Mouse (Mus musculus): ENCODE measurements around the gene Ergic3. TPM values are rescaled to one million over a fixed set of nuclear protein-coding genes. Genes with fewer than 3 reads are reported as not detected.

Gene Ergic3
- total RNA-seq (2015; ENCODE audit: low replicate concordance) (52.0 and 98.0 TPM in 2 replicates), total RNA-seq (2017; ENCODE audit: low replicate concordance) (11.4 and 17.8 TPM in 2 replicates)

GRCm38 (mm10) chr2:156007888-156008532 is at the start of gene Ergic3, which contains the start of gene 6430550D23Rik:
TSS of gene Ergic3 (plus strand) at chr2:156008045.
TSS of gene 6430550D23Rik (minus strand) at chr2:156007977.
- peak; percentile 98 for ATAC-seq (replicated peaks; ENCODE audit: low FRiP score, poor library complexity, severe bottlenecking)

GRCm38 (mm10) chr2:155959981-155960380 is 47.9 kb upstream of the Ergic3 start:
- no peak for ATAC-seq (replicated peaks; ENCODE audit: low FRiP score, poor library complexity, severe bottlenecking)

- ATAC-seq (replicated peaks; ENCODE audit: low FRiP score, poor library complexity, severe bottlenecking) = no peak
These were observed 46.0 kb upstream of the Ergic3 start for GRCm38 (mm10) chr2:155961862-155962261.

GRCm38 (mm10) chr2:155962991-155963390 is 44.9 kb upstream of the Ergic3 start:
- ATAC-seq (replicated peaks; ENCODE audit: low FRiP score, poor library complexity, severe bottlenecking) = no peak

GRCm38 (mm10) chr2:155973348-155973747 is 34.5 kb upstream of the Ergic3 start:
- ATAC-seq (replicated peaks; ENCODE audit: low FRiP score, poor library complexity, severe bottlenecking) = no peak

- ATAC-seq (replicated peaks; ENCODE audit: low FRiP score, poor library complexity, severe bottlenecking) = no peak
These were observed 33.6 kb upstream of the Ergic3 start for GRCm38 (mm10) chr2:155974087-155974731.

GRCm38 (mm10) chr2:155979328-155979991 is 28.4 kb upstream of the Ergic3 start:
- ATAC-seq (replicated peaks; ENCODE audit: low FRiP score, poor library complexity, severe bottlenecking) = no peak

GRCm38 (mm10) chr2:155985776-155986175 is 22.1 kb upstream of the Ergic3 start:
- no peak for ATAC-seq (replicated peaks; ENCODE audit: low FRiP score, poor library complexity, severe bottlenecking)

GRCm38 (mm10) chr2:155987131-155987530 is 20.7 kb upstream of the Ergic3 start:
- no peak for ATAC-seq (replicated peaks; ENCODE audit: low FRiP score, poor library complexity, severe bottlenecking)

DNA sequence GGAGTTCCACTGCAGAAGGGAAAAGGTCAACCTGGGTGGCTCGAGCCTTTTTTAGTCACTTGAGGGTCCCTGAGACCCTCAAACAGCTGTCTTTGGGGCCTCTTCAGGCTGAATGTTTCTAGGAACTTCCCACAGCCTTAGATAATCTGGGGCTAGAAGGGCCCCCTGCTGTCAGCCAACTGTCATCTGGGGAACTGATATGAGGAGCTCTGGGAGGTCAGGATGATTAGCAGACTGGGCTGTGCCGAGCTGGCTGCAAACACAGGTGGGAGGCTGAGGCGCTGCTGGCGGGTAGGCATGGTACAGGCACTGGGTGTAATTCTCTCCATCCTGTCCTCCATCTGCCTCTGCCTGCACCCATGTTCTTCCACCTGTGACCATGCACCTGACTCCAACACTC is 18.8 kb upstream of the Ergic3 start:
- peak; percentile 74 for ATAC-seq (replicated peaks; ENCODE audit: low FRiP score, poor library complexity, severe bottlenecking)

GRCm38 (mm10) chr2:155991151-155991550 is 16.7 kb upstream of the Ergic3 start:
- no peak for ATAC-seq (replicated peaks; ENCODE audit: low FRiP score, poor library complexity, severe bottlenecking)

DNA sequence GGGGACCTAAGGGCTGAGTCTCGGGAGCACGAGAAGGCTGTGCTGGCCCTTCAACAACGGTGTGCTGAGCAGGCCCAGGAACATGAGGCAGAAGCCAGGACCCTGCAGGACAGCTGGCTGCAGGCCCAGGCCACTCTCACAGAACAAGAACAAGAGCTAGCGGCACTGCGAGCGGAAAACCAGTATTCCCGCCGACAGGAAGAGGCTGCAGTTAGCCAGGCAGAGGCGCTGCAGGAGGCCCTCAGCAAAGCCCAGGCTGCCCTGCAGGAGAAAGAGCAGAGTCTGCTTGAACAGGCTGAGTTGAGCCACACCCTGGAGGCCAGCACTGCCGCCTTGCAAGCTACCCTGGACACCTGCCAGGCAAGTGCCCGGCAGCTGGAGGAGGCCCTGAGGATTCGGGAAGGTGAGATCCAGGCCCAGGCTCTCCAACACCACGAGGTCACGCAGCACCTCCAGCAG is 16.0 kb upstream of the Ergic3 start:
- peak; percentile 81 for ATAC-seq (replicated peaks; ENCODE audit: low FRiP score, poor library complexity, severe bottlenecking)

GRCm38 (mm10) chr2:156005393-156005792 is 2.5 kb upstream of the Ergic3 start:
- ATAC-seq (replicated peaks; ENCODE audit: low FRiP score, poor library complexity, severe bottlenecking) = no peak

- ATAC-seq (replicated peaks; ENCODE audit: low FRiP score, poor library complexity, severe bottlenecking) = no peak
These were observed 10.3 kb downstream of the Ergic3 start for GRCm38 (mm10) chr2:156018106-156018505.

- no peak for ATAC-seq (replicated peaks; ENCODE audit: low FRiP score, poor library complexity, severe bottlenecking)
These were observed 13.4 kb downstream of the Ergic3 start for GRCm38 (mm10) chr2:156021219-156021618.

DNA sequence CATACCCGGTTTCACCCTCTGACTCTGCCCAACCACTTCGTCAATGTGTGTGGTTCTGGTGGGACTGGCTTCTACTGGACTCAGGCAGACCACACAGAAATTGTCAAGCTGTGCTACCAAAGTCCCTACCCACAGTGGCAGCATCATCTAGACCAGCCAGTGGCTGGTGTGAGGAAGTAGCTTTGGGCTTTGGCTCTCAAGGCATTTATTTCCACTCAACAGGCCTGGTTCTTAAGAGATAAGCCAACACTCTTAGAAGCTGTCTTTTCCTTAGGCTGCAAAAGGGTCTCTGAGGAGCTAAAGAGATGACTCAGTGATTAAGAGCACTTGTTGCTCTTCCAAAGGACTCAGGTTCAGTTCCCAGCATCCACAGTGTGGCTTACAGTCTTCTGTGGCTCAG is 13.9 kb downstream of the Ergic3 start:
- ATAC-seq (replicated peaks; ENCODE audit: low FRiP score, poor library complexity, severe bottlenecking) = no peak

GRCm38 (mm10) chr2:156025482-156025881 is 17.6 kb downstream of the Ergic3 start:
- no peak for ATAC-seq (replicated peaks; ENCODE audit: low FRiP score, poor library complexity, severe bottlenecking)

- ATAC-seq (replicated peaks; ENCODE audit: low FRiP score, poor library complexity, severe bottlenecking) = no peak
These were observed 31.5 kb downstream of the Ergic3 start for GRCm38 (mm10) chr2:156039390-156039789.

DNA sequence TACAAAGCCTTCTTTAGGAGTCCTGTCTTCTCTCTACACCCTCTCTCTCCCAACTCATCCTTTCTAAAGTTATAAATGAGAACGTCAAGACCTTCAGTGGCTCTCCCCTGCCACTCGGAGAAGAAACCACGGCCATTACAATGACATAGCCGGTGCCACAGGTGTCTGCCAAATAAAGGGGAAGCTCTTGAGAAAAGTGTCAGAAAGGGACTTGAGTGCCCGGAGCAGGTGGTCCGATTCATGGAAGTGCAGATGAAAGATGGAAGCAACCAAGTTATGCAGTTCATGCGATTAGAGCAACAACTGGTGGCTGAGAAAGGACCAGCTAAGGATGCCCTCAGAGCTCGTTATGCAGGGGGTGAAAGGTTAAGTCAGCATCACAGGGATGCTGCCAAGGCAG is 35.1 kb downstream of the Ergic3 start:
- ATAC-seq (replicated peaks; ENCODE audit: low FRiP score, poor library complexity, severe bottlenecking) = no peak

DNA sequence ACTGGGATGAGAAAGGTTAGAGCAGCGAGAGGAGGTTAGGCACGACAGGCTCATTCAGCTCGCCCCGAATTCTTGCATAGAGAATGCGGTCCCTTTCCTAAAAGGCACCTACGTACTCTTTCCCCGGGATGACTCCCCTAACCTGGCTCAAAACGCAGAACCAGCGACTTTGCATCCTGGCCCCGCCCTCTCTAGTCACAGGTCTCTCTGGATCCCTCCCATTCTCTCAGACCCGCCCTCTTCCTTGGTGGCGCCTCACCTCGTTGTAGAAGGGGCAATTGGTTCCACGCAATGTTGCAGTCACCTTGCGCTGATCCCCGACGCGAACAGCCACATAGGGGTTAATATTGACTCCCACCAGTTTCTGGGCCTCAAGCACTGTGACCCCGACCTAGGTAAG is 40.1 kb downstream of the Ergic3 start:
- no peak; the same call in 1 of the 2 replicates for ATAC-seq (replicated peaks; ENCODE audit: low FRiP score, poor library complexity, severe bottlenecking)

- ATAC-seq (replicated peaks; ENCODE audit: low FRiP score, poor library complexity, severe bottlenecking) = no peak
These were observed 45.0 kb downstream of the Ergic3 start, which contains the start of gene Fer1l4 for GRCm38 (mm10) chr2:156052816-156053215. TSS of gene Fer1l4 (minus strand) at chr2:156052947.
